Mouse (Mus musculus): ENCODE measurements at regions not wholly inside any gene's neighbourhood (a gene's known extent, or its start where the extent isn't known, plus 50 kb on each side); places are given as distances from the start of the nearest gene placed in this dataset.

GRCm38 (mm10) chr19:53446216-53446615 lies 55.8 kb upstream of the Smndc1 start:
- in situ Hi-C loops (cut with MboI; ENCODE audit: unreplicated experiment in 2 of 2) = loop anchor here in 1 of 2 experiments (5.0 kb wide), 1 partner anchor 81 kb away; the partner anchor contains the start of gene Dusp5

- in situ Hi-C loops (cut with MboI; ENCODE audit: unreplicated experiment in 2 of 2) = loop anchor here in 1 of 2 experiments (5.0 kb wide), 1 partner anchor 83 kb away; the partner anchor contains the start of gene Dusp5
Observed at GRCm38 (mm10) chr19:53444646-53445045, 54.3 kb upstream of the Smndc1 start.

GRCm38 (mm10) chr19:53442756-53443654 lies 52.6 kb upstream of the Smndc1 start:
- in situ Hi-C loops (cut with MboI; ENCODE audit: unreplicated experiment in 2 of 2) = no loop called here

GRCm38 (mm10) chr19:53442132-53442610 lies 51.8 kb upstream of the Smndc1 start:
- in situ Hi-C loops (cut with MboI; ENCODE audit: unreplicated experiment in 2 of 2) = no loop called here

- in situ Hi-C loops (cut with MboI; ENCODE audit: unreplicated experiment in 2 of 2) = no loop called here
Observed at GRCm38 (mm10) chr19:53441449-53442131, 51.2 kb upstream of the Smndc1 start.

- in situ Hi-C loops (cut with MboI; ENCODE audit: unreplicated experiment in 2 of 2) = no loop called here
Observed at GRCm38 (mm10) chr19:53440327-53441055, 50.1 kb upstream of the Smndc1 start.

All from v-Abl transformed pro-B cells (cell line).